Mouse (Mus musculus) liver, embryonic 14.5 days (tissue): ENCODE results near the gene Car6. TPM values are rescaled to one million over a fixed set of nuclear protein-coding genes. Genes with fewer than 3 reads are reported as not detected.

Experiments
- ATAC-seq: fragments of 200-750 bp; cut with Nextera tagmentation; 2 replicates; pipeline ENCODE4 v1.8.0; 2017; ENCODE audit warnings: moderate number of reproducible peaks, mild to moderate bottlenecking, moderate library complexity; ENCODE audit not compliant: insufficient read depth
- DNase-seq, 3 experiments: peaks; one replicate each; pipeline ENCODE4 v3.0.0-alpha.2; 2012 to 2013; ENCODE audit warnings: low read depth in 3 of 3, low spot score in 3 of 3
- H3K27ac ChIP-seq: fragments of 300-500 bp; sonication (generic); 2 replicates; pipeline ENCODE4 v1.5.1; 2014; ENCODE audit warnings: moderate library complexity, mild to moderate bottlenecking, control low read depth, inconsistent platforms
- H3K27me3 ChIP-seq: fragments of 300-500 bp; sonication (generic); 2 replicates; pipeline ENCODE4 v1.6.1; 2014; ENCODE audit warnings: mild to moderate bottlenecking, low read length, moderate library complexity; ENCODE audit not compliant: control insufficient read depth, insufficient read depth
- H3K36me3 ChIP-seq: fragments of 300-500 bp; sonication (generic); replicated peaks from 2 replicates; pipeline ENCODE4 v1.6.1; 2014; ENCODE audit warnings: low read depth; ENCODE audit not compliant: control insufficient read depth, insufficient read depth
- H3K4me1 ChIP-seq, 2 experiments: fragments of 200-500 bp in 1 of 2; fragments of 300-500 bp in 1 of 2; sonication (generic) in 1 of 2; replicated peaks; 2 replicates each; pipeline ENCODE4 v1.6.1; 2012 to 2014; ENCODE audit warnings: antibody characterized with exemption in 1 of 2, inconsistent platforms in 1 of 2, low read length in 1 of 2; ENCODE audit not compliant: control insufficient read depth in 2 of 2, insufficient read depth in 2 of 2
- H3K4me2 ChIP-seq: fragments of 300-500 bp; sonication (generic); 2 replicates; pipeline ENCODE4 v1.6.1; 2014; ENCODE audit warnings: low read depth, mild to moderate bottlenecking, control low read depth, moderate library complexity
- H3K4me3 ChIP-seq, 2 experiments: fragments of 200-500 bp in 1 of 2; fragments of 300-500 bp in 1 of 2; sonication (generic) in 1 of 2; 2 replicates each; pipeline ENCODE4 v1.5.1; 2012 to 2014; ENCODE audit warnings: low read depth in 2 of 2, low read length in 2 of 2, mild to moderate bottlenecking in 2 of 2, control low read depth in 1 of 2, inconsistent platforms in 1 of 2, moderate library complexity in 1 of 2; ENCODE audit not compliant: insufficient read depth in 1 of 2
- H3K9ac ChIP-seq: fragments of 300-500 bp; sonication (generic); replicated peaks from 2 replicates; pipeline ENCODE4 v1.6.1; 2014; ENCODE audit warnings: mild to moderate bottlenecking, control low read depth, moderate library complexity
- H3K9me3 ChIP-seq: fragments of 300-500 bp; sonication (generic); 2 replicates; pipeline ENCODE4 v1.6.1; 2016; ENCODE audit warnings: low read length, mixed read lengths; ENCODE audit not compliant: control insufficient read depth
- CTCF ChIP-seq: IDR thresholded peaks from 2 replicates; pipeline ENCODE4 v1.5.1; 2016; ENCODE audit warnings: antibody characterized with exemption, low read depth, control low read depth
- EP300 ChIP-seq: IDR thresholded peaks from 2 replicates; pipeline ENCODE4 v1.6.1; 2016; ENCODE audit warnings: antibody characterized with exemption, low read depth
- WGBS: fragments of 180-500 bp; shearing (Covaris S2); extraction: QIAGEN DNeasy Blood & Tissue Kit; methylation state at CpG from one replicate; pipeline ENCODE4 v1.1.7; 2014; ENCODE audit not compliant: insufficient replicate concordance; 5-methylcytosine and 5-hydroxymethylcytosine counted together
- polyA plus RNA-seq, 2 experiments: library from polyadenylated mRNA; depleted of rRNA in 1 of 2; stranded (reverse) in 1 of 2; unstranded in 1 of 2; fragments of >200 nt; fragmentation: Nextera tagmentation in 1 of 2; extraction: Ambion mirVana in 1 of 2; gene quantifications; 2 replicates each; pipeline versions ENCODE4 v1.2.1 to v1.2.3; 2012 to 2014

Gene Car6
- polyA plus RNA-seq, 2 experiments: 0.02 to 0.09 TPM

- peaks cover 0 to 20% of the 10 kb centered on the region in 2 experiments; a peak in 3 of 4 replicates for H3K4me1 ChIP-seq
- no peak overlapping the region for H3K9ac ChIP-seq
- DNase-seq (no peak), ATAC-seq (0 out of 2 replicates have a peak, but pooled peaks have one; percentile 7)
- H3K27ac ChIP-seq: no peak overlapping the region
- TF ChIP-seq CTCF (no peak), EP300 (no peak)
- H3K4me3 ChIP-seq: no peak overlapping the region
- no peak overlapping the region for H3K4me2 ChIP-seq
- 12% methylated on average over 5 of the region's 5 CpGs for WGBS
- no peaks in the 10 kb centered on the region for H3K27me3 ChIP-seq
- H3K9me3 ChIP-seq: no peaks in the 10 kb centered on the region
- H3K36me3 ChIP-seq: no peaks in the 10 kb centered on the region
These were observed 16.0 kb upstream of the Car6 start for GRCm38 (mm10) chr4:150217042-150217554.

DNA sequence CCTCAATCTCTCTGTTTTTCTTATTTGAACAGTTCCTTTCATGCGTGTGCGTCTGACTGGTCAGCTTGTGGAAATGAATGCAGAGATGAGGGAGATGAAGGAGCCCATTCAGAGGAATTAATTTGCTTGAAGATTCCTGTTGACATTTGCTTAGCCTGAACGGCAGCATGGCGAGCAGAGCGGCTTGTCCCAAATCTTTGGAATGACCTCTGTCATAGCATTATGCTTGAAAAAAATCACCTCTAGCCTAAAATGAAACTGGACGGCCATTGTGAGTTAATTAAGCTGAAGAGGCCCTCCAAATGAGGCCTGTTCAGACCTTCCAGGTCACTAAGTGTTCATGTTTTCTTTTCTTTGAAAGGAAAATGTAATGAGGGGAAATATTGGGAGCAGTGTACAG is 15.3 kb upstream of the Car6 start:
- DNase-seq: no peak
- Histone ChIP-seq H3K36me3 (no peaks in the 10 kb centered on the region), H3K27me3 (no peaks in the 10 kb centered on the region), H3K9me3 (no peaks in the 10 kb centered on the region), H3K9ac (no peak overlapping the region), H3K4me1 (peaks cover 0 to 22% of the 10 kb centered on the region in 2 experiments; a peak in 3 of 4 replicates), H3K4me3 (no peak overlapping the region), H3K27ac (no peak overlapping the region), H3K4me2 (no peak overlapping the region)
- WGBS: 76% methylated on average over 6 of the region's 6 CpGs
- TF ChIP-seq CTCF (no peak), EP300 (no peak)
- no peak for ATAC-seq

DNA sequence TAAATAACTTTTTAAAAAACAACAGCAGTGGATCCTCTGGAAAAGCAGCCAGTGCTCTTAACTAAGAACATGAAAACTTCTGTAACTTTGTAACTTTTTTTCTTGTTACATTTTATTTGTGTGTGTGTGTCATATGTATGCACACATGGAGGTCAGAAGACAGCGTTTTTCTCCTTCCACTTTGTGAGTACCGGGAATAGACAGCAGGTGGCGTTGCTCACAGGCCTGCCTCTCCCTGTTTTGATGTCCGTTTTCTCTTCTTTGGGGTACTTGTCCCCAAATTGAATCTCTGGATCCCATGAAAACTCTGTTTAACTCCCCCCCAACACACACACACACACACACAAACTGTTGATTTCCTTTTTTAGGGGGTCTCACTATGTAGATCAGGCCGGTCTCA is 12.8 kb upstream of the Car6 start:
- Histone ChIP-seq H3K9me3 (no peaks in the 10 kb centered on the region), H3K27ac (no peak overlapping the region), H3K9ac (no peak overlapping the region), H3K27me3 (no peaks in the 10 kb centered on the region), H3K36me3 (no peaks in the 10 kb centered on the region), H3K4me2 (no peak overlapping the region), H3K4me1 (peaks cover 0 to 13% of the 10 kb centered on the region in 2 experiments; a peak in 1 of 4 replicates), H3K4me3 (no peak overlapping the region)
- TF ChIP-seq EP300: no peak
- TF ChIP-seq CTCF: peak; percentile 64
- no peak for DNase-seq
- ATAC-seq: no peak
- WGBS: 36% methylated on average over 5 of the region's 5 CpGs

DNA sequence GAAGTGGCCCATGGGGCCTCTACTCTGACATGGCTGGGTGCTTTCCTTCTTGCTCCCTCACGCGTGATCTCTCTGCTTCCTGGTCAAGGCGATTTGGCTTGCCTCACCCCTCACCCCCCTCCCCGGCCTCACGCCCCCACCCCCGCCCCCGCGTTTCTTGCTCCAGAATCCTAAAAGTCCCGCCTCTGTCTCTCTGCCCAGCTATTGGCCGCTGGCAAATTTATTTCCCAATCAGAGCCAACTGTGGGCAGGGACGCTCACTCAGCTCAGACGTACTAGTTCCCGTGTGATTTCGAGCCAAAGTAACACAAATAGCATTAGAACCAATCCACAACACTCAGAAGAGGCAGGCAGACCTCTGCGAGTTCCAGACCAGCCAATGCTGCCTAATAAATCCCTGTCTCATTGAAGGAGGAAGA is 11.4 kb upstream of the Car6 start:
- peak; percentile 56 to 67 (median 57) for DNase-seq
- no peaks in the 10 kb centered on the region for H3K27me3 ChIP-seq
- H3K9ac ChIP-seq: peak overlapping the region; percentile 47
- no peaks in the 10 kb centered on the region for H3K9me3 ChIP-seq
- peaks cover 0 to 13% of the 10 kb centered on the region in 2 experiments; a peak in 1 of 4 replicates for H3K4me1 ChIP-seq
- WGBS: 2% methylated on average over 15 of the region's 15 CpGs
- H3K4me2 ChIP-seq: peak overlapping the region; percentile 73
- peak overlapping the region; percentile 45 to 54 for H3K4me3 ChIP-seq
- TF ChIP-seq EP300: no peak
- no peak for TF ChIP-seq CTCF
- peak; percentile 82 for ATAC-seq
- no peak overlapping the region for H3K27ac ChIP-seq
- H3K36me3 ChIP-seq: no peaks in the 10 kb centered on the region

DNA sequence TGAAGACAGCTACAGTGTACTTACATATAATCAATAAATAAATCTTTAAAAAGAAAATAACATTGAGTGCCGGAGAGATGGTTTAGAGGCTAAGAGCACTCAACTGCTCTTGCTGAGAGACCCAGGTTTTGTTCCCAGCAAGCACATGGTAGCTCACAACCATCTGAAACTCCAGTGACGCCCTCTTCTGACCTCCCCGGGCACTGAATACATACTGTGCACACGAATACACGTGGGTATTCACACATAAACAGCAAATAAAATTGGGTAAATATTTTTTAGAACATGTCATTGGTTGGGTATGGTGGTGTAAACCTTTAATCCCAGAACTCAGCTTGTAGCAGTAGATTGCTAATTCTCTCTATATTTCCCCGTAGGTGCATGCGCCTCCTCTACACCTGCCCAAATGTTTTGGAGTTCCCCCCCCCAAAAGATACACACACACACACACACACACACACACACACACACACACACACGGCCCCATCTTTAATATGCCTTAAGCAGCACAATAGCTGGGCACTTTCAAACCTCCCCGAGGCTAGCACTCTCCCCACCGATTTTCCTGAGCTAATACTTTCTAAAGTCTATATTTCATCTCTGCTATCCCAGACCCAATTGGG is 10.9 kb upstream of the Car6 start:
- peak overlapping the region; percentile 47 for H3K9ac ChIP-seq
- 33% methylated on average over 10 of the region's 10 CpGs for WGBS

More for the DNA sequence above, 10.9 kb upstream of the Car6 start:
- no peak for DNase-seq
- H3K27me3 ChIP-seq: no peaks in the 10 kb centered on the region
- no peaks in the 10 kb centered on the region for H3K36me3 ChIP-seq
- peak; percentile 1; the same call in 1 of the 2 replicates for ATAC-seq
- peaks cover 0 to 8% of the 10 kb centered on the region in 2 experiments; a peak in 1 of 4 replicates for H3K4me1 ChIP-seq
- H3K4me3 ChIP-seq: peak overlapping the region; percentile 45 to 51
- peak overlapping the region; percentile 73 for H3K4me2 ChIP-seq
- H3K27ac ChIP-seq: no peak overlapping the region
- TF ChIP-seq EP300 (no peak), CTCF (no peak)
- no peaks in the 10 kb centered on the region for H3K9me3 ChIP-seq
